Mouse (Mus musculus) cerebellum, adult (tissue): ENCODE measurements around the gene Ltbp4.

Source experiments
- ATAC-seq: cut with Nextera tagmentation; 2 replicates; pipeline ENCODE4 v1.9.2; 2017; ENCODE audit warnings: mild to moderate bottlenecking, moderate library complexity, mixed read lengths; ENCODE audit not compliant: insufficient number of reproducible peaks, low FRiP score, low TSS enrichment

The Ltbp4 gene

GRCm38 (mm10) chr7:27356248-27356647, 18.8 kb upstream of the Ltbp4 start:
- 0 out of 2 replicates have a peak, but pooled peaks have one; percentile 2 for ATAC-seq

- peak; percentile 87 for ATAC-seq
Observed at GRCm38 (mm10) chr7:27355745-27356240, 18.3 kb upstream of the Ltbp4 start, which contains the start of gene Shkbp1. Shkbp1 (minus strand) TSS chr7:27356019.

- no peak for ATAC-seq
Observed at GRCm38 (mm10) chr7:27355261-27355660, 17.8 kb upstream of the Ltbp4 start.

GRCm38 (mm10) chr7:27354783-27355182, 17.3 kb upstream of the Ltbp4 start:
- ATAC-seq = no peak

- ATAC-seq = peak; percentile 67; the same call in 1 of the 2 replicates
Observed at GRCm38 (mm10) chr7:27354144-27354543, 16.7 kb upstream of the Ltbp4 start.

- ATAC-seq = no peak
Observed at GRCm38 (mm10) chr7:27345444-27345843, 8.0 kb upstream of the Ltbp4 start.

GRCm38 (mm10) chr7:27342595-27342994, 5.1 kb upstream of the Ltbp4 start:
- ATAC-seq = no peak

- no peak for ATAC-seq
Observed at GRCm38 (mm10) chr7:27339519-27339918, 2.0 kb upstream of the Ltbp4 start.

- no peak for ATAC-seq
Observed at GRCm38 (mm10) chr7:27339114-27339513, 1.6 kb upstream of the Ltbp4 start.

GRCm38 (mm10) chr7:27335928-27336823, 1.3 kb downstream of the Ltbp4 start:
- ATAC-seq = peak; percentile 65; the same call in 1 of the 2 replicates

GRCm38 (mm10) chr7:27335011-27335720, 2.3 kb downstream of the Ltbp4 start:
- no peak for ATAC-seq

- no peak for ATAC-seq
Observed at GRCm38 (mm10) chr7:27334405-27334911, 3.0 kb downstream of the Ltbp4 start.

- no peak for ATAC-seq
Observed at GRCm38 (mm10) chr7:27333316-27333941, 4.1 kb downstream of the Ltbp4 start.

- ATAC-seq = no peak
Observed at GRCm38 (mm10) chr7:27332353-27333199, 4.9 kb downstream of the Ltbp4 start.

- no peak for ATAC-seq
Observed at GRCm38 (mm10) chr7:27331854-27332253, 5.6 kb downstream of the Ltbp4 start.

GRCm38 (mm10) chr7:27331541-27331851, 6.0 kb downstream of the Ltbp4 start:
- ATAC-seq = no peak

GRCm38 (mm10) chr7:27330709-27331540, 6.6 kb downstream of the Ltbp4 start:
- no peak for ATAC-seq

- ATAC-seq = no peak
Observed at GRCm38 (mm10) chr7:27329981-27330380, 7.5 kb downstream of the Ltbp4 start.
